Mouse (Mus musculus): ENCODE measurements around the gene Pex7. TPM values are rescaled to one million over a fixed set of nuclear protein-coding genes. Genes with fewer than 3 reads are reported as not detected.

Gene Pex7
- polyA plus RNA-seq, 1 experiment from 2014 or later = 21.2 TPM

DNA sequence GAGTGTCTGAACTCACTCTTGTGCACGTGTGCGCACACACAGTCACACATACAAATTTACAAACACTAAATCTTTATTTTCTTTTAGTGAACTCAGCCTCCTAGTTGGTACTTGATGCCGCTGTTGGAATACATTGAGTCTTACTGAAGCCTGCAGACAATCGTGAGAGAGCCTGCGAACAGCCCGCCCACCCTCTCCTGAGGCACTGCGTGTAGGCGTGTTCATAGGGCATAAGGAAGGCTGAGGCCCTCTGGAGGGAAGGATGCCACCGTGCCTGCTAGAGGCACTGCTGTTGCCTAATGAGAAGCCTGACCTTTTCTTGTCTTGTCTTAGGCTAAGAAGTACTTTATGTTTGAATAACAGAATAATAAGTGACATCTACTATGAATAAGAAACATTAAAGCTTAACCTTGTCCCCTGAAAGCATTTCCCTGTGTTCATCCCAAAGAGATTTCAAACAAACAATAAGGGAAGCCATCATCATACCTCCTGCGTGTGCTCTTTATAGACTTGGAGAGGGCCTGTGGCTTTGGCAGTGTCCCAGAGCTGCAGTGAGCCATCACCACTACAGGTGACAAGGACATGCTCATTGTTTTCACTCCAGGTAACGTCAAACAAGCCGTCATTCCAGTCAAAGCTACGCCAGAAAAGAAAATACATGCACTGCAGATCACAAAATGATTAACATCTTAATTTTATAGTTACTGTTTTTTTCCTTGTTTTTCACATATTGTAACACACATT lies 3.2 kb downstream of the Pex7 start:
- peaks cover 11% of the 10 kb centered on the region for H3K4me1 ChIP-seq (replicated peaks)
- ATAC-seq (ENCODE audit: insufficient number of reproducible peaks, insufficient read depth, low FRiP score, low TSS enrichment, low read depth) = no peak
- 0 out of 2 replicates have a peak, but pooled peaks cover 4% of the 10 kb centered on the region for H3K36me3 ChIP-seq
- no peak overlapping the region for H3K9ac ChIP-seq (replicated peaks)
- no peaks in the 10 kb centered on the region for H3K9me3 ChIP-seq
- no peak overlapping the region for H3K4me3 ChIP-seq (replicated peaks)
- WGBS = 75% methylated on average over 13 of the region's 13 CpGs
- no peaks in the 10 kb centered on the region for H3K27me3 ChIP-seq
- H3K4me2 ChIP-seq = no peak overlapping the region
- H3K27ac ChIP-seq = no peak overlapping the region

DNA sequence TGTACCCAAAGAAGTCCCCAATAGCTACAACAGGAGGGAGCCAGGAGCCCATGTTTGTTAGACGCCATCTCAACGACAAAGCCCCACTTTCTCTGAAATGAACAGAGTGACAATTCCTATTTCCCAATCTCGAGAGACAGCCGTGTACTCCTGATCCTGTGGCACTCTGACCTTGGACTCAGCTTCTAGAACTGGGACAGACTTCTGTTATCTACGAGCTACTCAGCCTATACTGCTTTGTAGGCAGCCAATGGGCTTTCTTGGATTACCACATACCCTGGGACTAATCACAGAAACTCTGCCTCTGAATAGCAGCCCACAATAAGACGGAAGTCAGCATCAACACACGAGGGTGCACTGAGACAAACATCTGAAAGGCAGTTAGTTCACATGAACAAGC lies 5.5 kb downstream of the Pex7 start:
- Histone ChIP-seq H3K4me2 (no peak overlapping the region), H3K27me3 (no peaks in the 10 kb centered on the region), H3K9ac (replicated peaks) (no peak overlapping the region), H3K4me3 (replicated peaks) (no peak overlapping the region), H3K9me3 (no peaks in the 10 kb centered on the region), H3K27ac (no peak overlapping the region), H3K4me1 (replicated peaks) (peaks cover 10% of the 10 kb centered on the region), H3K36me3 (peaks cover 9% of the 10 kb centered on the region; the same call in 1 of the 2 replicates)
- WGBS = 82% methylated on average over 7 of the region's 7 CpGs
- no peak for ATAC-seq (ENCODE audit: insufficient number of reproducible peaks, insufficient read depth, low FRiP score, low TSS enrichment, low read depth)

DNA sequence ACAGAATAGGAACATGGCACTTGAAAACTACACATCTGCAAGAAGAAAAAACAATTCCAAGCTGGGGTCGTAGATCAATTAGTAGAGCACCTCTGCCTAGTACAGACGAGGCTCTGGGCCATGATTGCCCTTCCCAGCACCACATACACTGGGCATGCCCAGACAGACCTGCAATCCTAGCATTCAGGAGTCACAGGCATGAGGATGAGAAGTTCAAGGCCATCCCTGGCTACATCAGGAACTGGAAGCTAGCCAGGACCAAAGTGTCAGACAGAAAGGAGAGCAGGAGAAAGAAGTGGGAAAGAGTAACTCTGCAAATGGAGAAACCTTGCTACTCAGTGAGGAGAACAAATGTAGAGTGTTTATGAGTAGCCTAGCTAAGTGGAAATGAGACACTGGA lies 7.3 kb downstream of the Pex7 start:
- no peaks in the 10 kb centered on the region for H3K27me3 ChIP-seq
- no peak overlapping the region for H3K9ac ChIP-seq (replicated peaks)
- H3K9me3 ChIP-seq = no peaks in the 10 kb centered on the region
- no peak overlapping the region for H3K4me3 ChIP-seq (replicated peaks)
- WGBS = 50% methylated on average over 2 of the region's 2 CpGs
- peaks cover 8% of the 10 kb centered on the region for H3K4me1 ChIP-seq (replicated peaks)
- H3K36me3 ChIP-seq = peaks cover 9% of the 10 kb centered on the region; the same call in 1 of the 2 replicates
- no peak overlapping the region for H3K4me2 ChIP-seq
- ATAC-seq (ENCODE audit: insufficient number of reproducible peaks, insufficient read depth, low FRiP score, low TSS enrichment, low read depth) = no peak
- no peak overlapping the region for H3K27ac ChIP-seq

DNA sequence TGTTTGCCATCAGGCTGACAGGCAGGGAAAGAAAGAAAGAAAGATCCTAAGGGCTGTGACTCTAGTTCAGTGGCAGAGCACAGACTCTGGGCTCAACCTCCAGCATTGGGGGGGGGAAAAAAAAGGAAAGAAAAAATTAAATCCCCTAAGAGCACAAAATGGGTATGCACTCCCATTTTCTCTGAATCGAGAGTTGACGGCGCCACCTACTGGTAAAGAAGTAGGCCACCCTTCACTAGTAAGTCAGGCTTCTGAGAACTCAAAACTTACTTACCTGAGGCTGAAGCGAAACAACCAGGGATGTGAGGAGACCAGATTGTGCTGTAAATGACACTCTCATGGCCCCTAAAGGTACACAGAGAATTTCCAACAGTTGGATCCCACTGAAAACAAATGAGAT lies 13.5 kb downstream of the Pex7 start:
- peaks cover 12% of the 10 kb centered on the region for H3K36me3 ChIP-seq
- no peak overlapping the region for H3K4me2 ChIP-seq
- H3K27ac ChIP-seq = no peak overlapping the region
- no peak overlapping the region for H3K9ac ChIP-seq (replicated peaks)
- no peaks in the 10 kb centered on the region for H3K27me3 ChIP-seq
- no peaks in the 10 kb centered on the region for H3K4me1 ChIP-seq (replicated peaks)
- H3K9me3 ChIP-seq = no peaks in the 10 kb centered on the region
- 19% methylated on average over 4 of the region's 4 CpGs for WGBS
- no peak for ATAC-seq (ENCODE audit: insufficient number of reproducible peaks, insufficient read depth, low FRiP score, low TSS enrichment, low read depth)
- no peak overlapping the region for H3K4me3 ChIP-seq (replicated peaks)

DNA sequence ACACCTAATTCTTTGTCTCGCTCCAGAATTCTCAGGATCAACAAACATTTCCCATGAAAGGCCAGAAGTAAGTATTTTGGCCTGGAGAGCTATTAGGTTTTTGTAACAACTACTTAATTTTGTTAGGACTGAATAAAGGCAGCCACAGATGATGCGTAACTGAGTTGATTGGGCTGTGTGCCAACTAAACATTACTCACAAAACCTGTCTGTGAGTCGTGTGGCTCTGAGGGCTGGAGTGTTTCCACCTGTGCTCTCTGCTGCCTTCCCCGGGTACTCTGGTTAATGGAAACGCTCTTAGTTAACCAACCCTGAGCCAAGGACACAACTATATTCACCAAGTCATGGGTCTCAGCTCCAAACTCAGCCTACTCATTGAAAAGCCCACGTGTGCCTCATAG lies 14.3 kb downstream of the Pex7 start:
- Histone ChIP-seq H3K9me3 (no peaks in the 10 kb centered on the region), H3K27ac (no peak overlapping the region), H3K9ac (replicated peaks) (no peak overlapping the region), H3K4me1 (replicated peaks) (no peaks in the 10 kb centered on the region), H3K4me2 (no peak overlapping the region), H3K4me3 (replicated peaks) (no peak overlapping the region), H3K36me3 (peaks cover 12% of the 10 kb centered on the region), H3K27me3 (no peaks in the 10 kb centered on the region)
- ATAC-seq (ENCODE audit: insufficient number of reproducible peaks, insufficient read depth, low FRiP score, low TSS enrichment, low read depth) = no peak
- 75% methylated on average over 6 of the region's 6 CpGs for WGBS

DNA sequence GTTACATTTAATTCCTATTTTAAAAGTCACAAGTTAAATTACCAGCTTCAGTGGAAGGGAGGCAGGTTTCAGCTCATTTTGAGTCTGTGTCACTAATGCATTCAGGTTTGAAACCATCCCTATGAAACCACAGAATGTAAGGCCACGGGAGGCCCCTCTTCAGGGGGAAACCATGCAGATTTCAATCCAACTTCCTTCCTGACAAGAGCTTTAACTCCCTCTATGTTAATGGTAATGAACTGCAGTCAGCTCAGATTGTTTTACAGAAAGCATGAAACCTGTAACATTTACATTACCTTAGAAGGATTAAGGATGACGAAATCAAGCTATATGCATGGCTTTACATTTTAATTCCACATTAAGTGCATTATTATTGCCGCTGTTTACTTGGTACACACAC lies 15.8 kb downstream of the Pex7 start:
- no peaks in the 10 kb centered on the region for H3K4me1 ChIP-seq (replicated peaks)
- no peak overlapping the region for H3K27ac ChIP-seq
- H3K36me3 ChIP-seq = peaks cover 11% of the 10 kb centered on the region
- ATAC-seq (ENCODE audit: insufficient number of reproducible peaks, insufficient read depth, low FRiP score, low TSS enrichment, low read depth) = no peak
- H3K4me3 ChIP-seq (replicated peaks) = no peak overlapping the region
- no peaks in the 10 kb centered on the region for H3K9me3 ChIP-seq
- H3K27me3 ChIP-seq = no peaks in the 10 kb centered on the region
- no peak overlapping the region for H3K4me2 ChIP-seq
- H3K9ac ChIP-seq (replicated peaks) = no peak overlapping the region
- WGBS = 68% methylated on average over 3 of the region's 3 CpGs

DNA sequence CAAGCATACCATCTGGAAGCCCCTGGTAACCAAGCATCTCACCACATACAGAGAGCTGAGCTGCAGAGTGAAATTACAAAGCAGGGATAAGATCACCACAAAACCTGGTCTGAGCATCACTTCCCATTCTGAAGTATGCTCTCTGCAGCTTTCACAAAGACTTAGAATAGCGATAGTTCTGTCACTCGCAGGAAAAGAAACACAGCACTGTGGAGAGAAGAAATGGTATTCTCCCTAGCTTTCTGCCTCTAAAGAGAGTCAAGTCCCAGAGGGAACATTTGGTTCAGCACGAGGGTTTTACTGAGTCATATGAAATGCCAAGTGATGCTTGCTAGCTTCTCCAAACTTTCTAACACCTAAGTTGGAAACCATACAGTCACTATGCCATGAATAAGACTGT lies 17.6 kb downstream of the Pex7 start:
- no peak overlapping the region for H3K4me3 ChIP-seq (replicated peaks)
- no peak for ATAC-seq (ENCODE audit: insufficient number of reproducible peaks, insufficient read depth, low FRiP score, low TSS enrichment, low read depth)
- no peak overlapping the region for H3K9ac ChIP-seq (replicated peaks)
- peaks cover 16% of the 10 kb centered on the region for H3K36me3 ChIP-seq
- no peak overlapping the region for H3K4me2 ChIP-seq
- WGBS = 83% methylated on average over 3 of the region's 3 CpGs
- H3K27ac ChIP-seq = no peak overlapping the region
- H3K27me3 ChIP-seq = no peaks in the 10 kb centered on the region
- H3K9me3 ChIP-seq = no peaks in the 10 kb centered on the region
- H3K4me1 ChIP-seq (replicated peaks) = no peaks in the 10 kb centered on the region

DNA sequence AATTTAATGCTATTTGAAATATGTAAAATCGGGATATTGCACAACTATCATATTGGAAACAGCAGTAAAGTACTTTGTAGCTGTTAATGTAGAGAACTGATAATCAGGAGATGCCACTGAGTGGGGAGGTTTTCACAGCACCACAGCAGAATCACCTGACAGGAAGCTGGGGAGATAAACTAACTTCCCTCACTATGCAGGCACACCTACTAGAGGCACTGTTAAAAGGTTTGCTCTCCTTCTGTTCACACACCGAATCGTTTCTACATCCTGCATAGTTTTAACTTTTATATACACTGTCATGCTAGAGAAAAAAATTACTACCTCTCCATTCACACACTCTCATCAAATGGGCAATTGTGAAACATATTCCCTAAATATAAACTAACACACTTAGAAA lies 21.2 kb downstream of the Pex7 start:
- WGBS = 84% methylated on average over 3 of the region's 3 CpGs

DNA sequence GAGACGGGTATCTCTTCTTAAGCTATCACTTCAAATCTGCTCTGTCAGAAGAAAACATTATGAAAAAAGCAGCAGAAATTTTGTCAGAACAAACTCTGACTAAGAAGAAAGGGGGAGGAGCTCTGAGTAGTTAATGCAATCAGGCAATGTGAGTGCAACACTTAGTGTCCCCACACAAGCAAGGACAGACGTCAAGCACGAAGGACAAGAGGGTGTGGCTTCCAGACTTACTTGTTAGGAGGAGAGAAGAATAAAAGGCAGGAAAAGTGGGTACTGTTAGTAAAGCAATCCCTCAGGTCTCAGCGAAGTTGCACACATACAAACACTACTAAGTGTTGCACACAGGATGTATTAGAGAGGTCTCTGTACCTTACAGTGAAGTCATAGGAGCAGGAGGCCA lies 23.1 kb downstream of the Pex7 start:
- ATAC-seq (ENCODE audit: insufficient number of reproducible peaks, insufficient read depth, low FRiP score, low TSS enrichment, low read depth) = no peak

More for the DNA sequence above, 21.2 kb downstream of the Pex7 start:
- no peak overlapping the region for H3K4me2 ChIP-seq
- H3K4me3 ChIP-seq (replicated peaks) = no peak overlapping the region
- no peak overlapping the region for H3K9ac ChIP-seq (replicated peaks)
- H3K9me3 ChIP-seq = no peaks in the 10 kb centered on the region
- H3K4me1 ChIP-seq (replicated peaks) = no peaks in the 10 kb centered on the region
- H3K27ac ChIP-seq = no peak overlapping the region
- ATAC-seq (ENCODE audit: insufficient number of reproducible peaks, insufficient read depth, low FRiP score, low TSS enrichment, low read depth) = no peak
- H3K36me3 ChIP-seq = peaks cover 8% of the 10 kb centered on the region
- H3K27me3 ChIP-seq = no peaks in the 10 kb centered on the region

DNA sequence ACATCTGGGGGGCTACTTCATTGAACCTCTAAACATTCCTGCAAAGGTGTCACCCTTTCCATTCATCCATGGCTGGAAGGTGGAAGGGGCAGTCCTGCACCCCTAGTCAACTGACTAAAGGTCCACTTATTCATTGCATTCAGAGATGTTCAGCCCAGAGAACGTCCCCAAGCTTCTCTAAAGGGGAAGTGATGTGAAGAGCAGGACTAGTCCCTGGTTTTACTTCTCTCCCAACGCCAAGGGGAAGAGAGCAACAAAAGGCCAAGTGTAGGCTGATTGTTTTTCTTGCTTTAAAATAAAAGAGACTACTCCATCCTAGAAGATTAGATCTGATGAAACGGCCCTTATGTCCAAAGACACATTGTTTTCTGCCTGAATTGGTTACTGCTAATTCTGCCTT lies 27.1 kb downstream of the Pex7 start:
- Histone ChIP-seq H3K9me3 (no peaks in the 10 kb centered on the region), H3K4me1 (replicated peaks) (no peaks in the 10 kb centered on the region), H3K27ac (no peak overlapping the region), H3K27me3 (no peaks in the 10 kb centered on the region), H3K4me3 (replicated peaks) (no peak overlapping the region), H3K4me2 (no peak overlapping the region), H3K36me3 (no peaks in the 10 kb centered on the region; the same call in 1 of the 2 replicates), H3K9ac (replicated peaks) (no peak overlapping the region)
- WGBS = 84% methylated on average over 3 of the region's 3 CpGs
- no peak for ATAC-seq (ENCODE audit: insufficient number of reproducible peaks, insufficient read depth, low FRiP score, low TSS enrichment, low read depth)

More for the DNA sequence above, 23.1 kb downstream of the Pex7 start:
- Histone ChIP-seq H3K4me1 (replicated peaks) (no peaks in the 10 kb centered on the region), H3K9ac (replicated peaks) (no peak overlapping the region), H3K27me3 (no peaks in the 10 kb centered on the region), H3K9me3 (no peaks in the 10 kb centered on the region), H3K4me2 (no peak overlapping the region), H3K4me3 (replicated peaks) (no peak overlapping the region), H3K36me3 (peaks cover 8% of the 10 kb centered on the region), H3K27ac (no peak overlapping the region)
- WGBS = 78% methylated on average over 4 of the region's 4 CpGs

DNA sequence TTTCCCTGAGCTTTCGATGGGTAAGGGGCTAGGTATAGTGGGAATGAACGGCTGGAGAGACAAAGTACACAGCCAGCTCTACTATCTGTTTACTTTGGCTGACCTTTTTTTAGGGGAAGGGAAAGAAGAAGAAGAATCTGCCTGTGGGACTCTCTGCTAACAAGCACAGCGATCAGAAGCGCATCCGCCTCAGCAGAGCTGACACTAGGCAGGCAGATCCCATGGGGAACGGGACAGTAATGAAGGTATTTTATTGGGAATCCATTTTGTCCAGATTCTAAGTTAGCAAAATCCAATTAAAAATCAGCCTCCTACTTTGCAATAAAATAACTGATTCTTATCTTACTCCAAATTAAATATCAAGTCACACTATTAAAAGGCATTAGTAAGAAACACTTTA lies 28.3 kb downstream of the Pex7 start:
- H3K4me3 ChIP-seq (replicated peaks) = no peak overlapping the region
- no peak overlapping the region for H3K27ac ChIP-seq
- ATAC-seq (ENCODE audit: insufficient number of reproducible peaks, insufficient read depth, low FRiP score, low TSS enrichment, low read depth) = no peak
- H3K9me3 ChIP-seq = no peaks in the 10 kb centered on the region
- WGBS = 87% methylated on average over 6 of the region's 6 CpGs
- H3K9ac ChIP-seq (replicated peaks) = no peak overlapping the region
- H3K27me3 ChIP-seq = no peaks in the 10 kb centered on the region
- H3K4me1 ChIP-seq (replicated peaks) = no peaks in the 10 kb centered on the region
- no peaks in the 10 kb centered on the region; the same call in 1 of the 2 replicates for H3K36me3 ChIP-seq
- no peak overlapping the region for H3K4me2 ChIP-seq

DNA sequence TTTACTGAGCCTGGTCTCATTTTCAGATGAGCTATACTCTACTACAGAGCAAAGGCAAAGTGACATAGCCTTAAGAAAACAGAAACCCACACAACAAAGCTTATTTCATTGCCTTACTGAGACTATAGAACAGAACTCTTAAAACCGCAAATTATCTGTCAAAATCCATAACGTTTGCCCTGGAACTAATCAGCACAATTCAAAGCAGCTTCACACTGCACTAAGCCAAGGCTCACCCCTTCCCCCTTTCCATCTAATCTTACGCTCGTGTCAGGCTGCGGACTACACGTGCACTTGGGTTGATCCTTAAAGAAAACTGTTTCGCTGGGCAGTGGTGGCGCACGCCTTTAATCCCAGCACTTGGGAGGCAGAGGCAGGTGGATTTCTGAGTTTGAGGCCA lies 29.8 kb downstream of the Pex7 start:
- no peaks in the 10 kb centered on the region for H3K36me3 ChIP-seq
- 77% methylated on average over 9 of the region's 9 CpGs for WGBS
- ATAC-seq (ENCODE audit: insufficient number of reproducible peaks, insufficient read depth, low FRiP score, low TSS enrichment, low read depth) = no peak

More for the DNA sequence above, 29.8 kb downstream of the Pex7 start:
- Histone ChIP-seq H3K27me3 (no peaks in the 10 kb centered on the region), H3K9ac (replicated peaks) (no peak overlapping the region), H3K9me3 (no peaks in the 10 kb centered on the region), H3K4me2 (no peak overlapping the region), H3K4me3 (replicated peaks) (no peak overlapping the region), H3K27ac (no peak overlapping the region), H3K4me1 (replicated peaks) (no peaks in the 10 kb centered on the region)
